Mouse (Mus musculus): ENCODE measurements around the gene Hrasls. TPM values are rescaled to one million over a fixed set of nuclear protein-coding genes. Genes with fewer than 3 reads are reported as not detected.

Gene Hrasls
- polyA plus RNA-seq, 1 experiment from 2014 or later, result 0.16 TPM

- no peaks in the 10 kb centered on the region for H3K36me3 ChIP-seq (ENCODE audit: insufficient read depth, low read length)
- no peak overlapping the region for H3K27ac ChIP-seq
- ATAC-seq (replicated peaks; ENCODE audit: low FRiP score, low read depth) (no peak), DNase-seq (ENCODE audit: low spot score) (no peak)
- H3K4me1 ChIP-seq (replicated peaks; ENCODE audit: insufficient read depth, low read length), result no peaks in the 10 kb centered on the region
- 63% methylated on average over 7 of the region's 7 CpGs for WGBS
- H3K27me3 ChIP-seq (ENCODE audit: insufficient read depth, low read length), result peaks cover 7% of the 10 kb centered on the region; the same call in 1 of the 2 replicates
- no peak overlapping the region for H3K9ac ChIP-seq (ENCODE audit: low read depth, low read length)
- H3K4me3 ChIP-seq (replicated peaks; ENCODE audit: low read depth, low read length), result no peak overlapping the region
- no peak for TF ChIP-seq CTCF (IDR thresholded peaks at IDR 0.05; ENCODE audit: low read depth)
- H3K9me3 ChIP-seq (replicated peaks; ENCODE audit: low read length), result no peaks in the 10 kb centered on the region
- no peak overlapping the region for H3K4me2 ChIP-seq (ENCODE audit: low read length)
Observed at GRCm38 (mm10) chr16:29208841-29209240, 654 bp upstream of the Hrasls start.

- TF ChIP-seq CTCF (IDR thresholded peaks at IDR 0.05; ENCODE audit: low read depth), result no peak
- Histone ChIP-seq H3K4me2 (ENCODE audit: low read length) (no peak overlapping the region), H3K4me3 (replicated peaks; ENCODE audit: low read depth, low read length) (no peak overlapping the region), H3K4me1 (replicated peaks; ENCODE audit: insufficient read depth, low read length) (no peaks in the 10 kb centered on the region), H3K9ac (ENCODE audit: low read depth, low read length) (no peak overlapping the region), H3K27me3 (ENCODE audit: insufficient read depth, low read length) (no peaks in the 10 kb centered on the region), H3K27ac (no peak overlapping the region), H3K9me3 (replicated peaks; ENCODE audit: low read length) (no peaks in the 10 kb centered on the region), H3K36me3 (ENCODE audit: insufficient read depth, low read length) (no peaks in the 10 kb centered on the region)
- DNase-seq (ENCODE audit: low spot score) (no peak), ATAC-seq (replicated peaks; ENCODE audit: low FRiP score, low read depth) (no peak)
- 80% methylated on average over 5 of the region's 5 CpGs for WGBS
Observed at GRCm38 (mm10) chr16:29216395-29217295, 7.2 kb downstream of the Hrasls start.

GRCm38 (mm10) chr16:29235951-29236350 is 26.5 kb downstream of the Hrasls start:
- ATAC-seq (replicated peaks; ENCODE audit: low FRiP score, low read depth) (no peak), DNase-seq (ENCODE audit: low spot score) (no peak)
- no peaks in the 10 kb centered on the region for H3K9me3 ChIP-seq (replicated peaks; ENCODE audit: low read length)
- 68% methylated on average over 5 of the region's 5 CpGs for WGBS
- no peak overlapping the region for H3K4me3 ChIP-seq (replicated peaks; ENCODE audit: low read depth, low read length)
- no peak for TF ChIP-seq CTCF (IDR thresholded peaks at IDR 0.05; ENCODE audit: low read depth)
- no peak overlapping the region for H3K27ac ChIP-seq
- H3K4me1 ChIP-seq (replicated peaks; ENCODE audit: insufficient read depth, low read length), result no peaks in the 10 kb centered on the region
- H3K36me3 ChIP-seq (ENCODE audit: insufficient read depth, low read length), result no peaks in the 10 kb centered on the region
- H3K4me2 ChIP-seq (ENCODE audit: low read length), result no peak overlapping the region
- H3K27me3 ChIP-seq (ENCODE audit: insufficient read depth, low read length), result no peaks in the 10 kb centered on the region
- no peak overlapping the region for H3K9ac ChIP-seq (ENCODE audit: low read depth, low read length)

GRCm38 (mm10) chr16:29254325-29254724 is 44.8 kb downstream of the Hrasls start:
- Histone ChIP-seq H3K27me3 (ENCODE audit: insufficient read depth, low read length) (no peaks in the 10 kb centered on the region), H3K4me3 (replicated peaks; ENCODE audit: low read depth, low read length) (no peak overlapping the region), H3K9me3 (replicated peaks; ENCODE audit: low read length) (no peaks in the 10 kb centered on the region), H3K36me3 (ENCODE audit: insufficient read depth, low read length) (no peaks in the 10 kb centered on the region), H3K4me2 (ENCODE audit: low read length) (no peak overlapping the region), H3K9ac (ENCODE audit: low read depth, low read length) (no peak overlapping the region), H3K4me1 (replicated peaks; ENCODE audit: insufficient read depth, low read length) (no peaks in the 10 kb centered on the region), H3K27ac (no peak overlapping the region)
- no peak for TF ChIP-seq CTCF (IDR thresholded peaks at IDR 0.05; ENCODE audit: low read depth)
- 52% methylated on average over 4 of the region's 4 CpGs for WGBS
- ATAC-seq (replicated peaks; ENCODE audit: low FRiP score, low read depth) (no peak), DNase-seq (ENCODE audit: low spot score) (no peak)

Other genes starting within 250 kb of the Hrasls start
- not detected in 2 replicates for gene Atp13a5, start 169.0 kb downstream of the Hrasls start, polyA plus RNA-seq (2015; fragmentation: Nextera tagmentation; extraction: Ambion mirVana)